Mouse (Mus musculus): Measurements from ENCODE around the gene Slc7a11. TPM values are rescaled to one million over a fixed set of nuclear protein-coding genes. Genes with fewer than 3 reads are reported as not detected.

Slc7a11 gene
- total and polyA plus RNA-seq, 3 experiments = 0.03 to 0.98 (median 0.38) TPM

- Histone ChIP-seq H3K4me1 (ENCODE audit: insufficient read depth, low read depth, low read length) (no peaks in the 10 kb centered on the region), H3K4me3 (ENCODE audit: low read depth, low read length) (no peak overlapping the region), H3K27me3 (ENCODE audit: insufficient read depth, low read length) (no peaks in the 10 kb centered on the region), H3K36me3 (replicated peaks) (no peaks in the 10 kb centered on the region), H3K9me3 (replicated peaks) (no peaks in the 10 kb centered on the region)
- no peak for DNase-seq (ENCODE audit: low spot score)
- TF ChIP-seq TAL1 (conservative IDR thresholded peaks at IDR 0.05; ENCODE audit: low read depth, low read length) (no peak), GATA1 (IDR thresholded peaks at IDR 0.05; ENCODE audit: borderline replicate concordance, low read length) (no peak), CTCF (IDR thresholded peaks at IDR 0.05; ENCODE audit: low read depth, low read length) (no peak), GATA2 (IDR thresholded peaks at IDR 0.05; ENCODE audit: borderline replicate concordance, low read depth, low read length) (no peak), POLR2AphosphoS5 (IDR thresholded peaks at IDR 0.05; ENCODE audit: insufficient replicate concordance, low read depth, low read length) (no peak)
- ATAC-seq (ENCODE audit: extremely low read depth, insufficient number of reproducible peaks, low FRiP score, poor library complexity, severe bottlenecking) = no peak
Observed at GRCm38 (mm10) chr3:50307339-50308327, 135.8 kb downstream of the Slc7a11 start.

- no peak for DNase-seq (ENCODE audit: low spot score)
- no peaks in the 10 kb centered on the region for H3K27me3 ChIP-seq (ENCODE audit: insufficient read depth, low read length)
- H3K4me1 ChIP-seq (ENCODE audit: insufficient read depth, low read depth, low read length) = no peaks in the 10 kb centered on the region
- H3K4me3 ChIP-seq (ENCODE audit: low read depth, low read length) = no peak overlapping the region
- no peaks in the 10 kb centered on the region for H3K9me3 ChIP-seq (replicated peaks)
- no peaks in the 10 kb centered on the region for H3K36me3 ChIP-seq (replicated peaks)
- ATAC-seq (ENCODE audit: extremely low read depth, insufficient number of reproducible peaks, low FRiP score, poor library complexity, severe bottlenecking) = no peak
- no peak for TF ChIP-seq GATA2 (IDR thresholded peaks at IDR 0.05; ENCODE audit: borderline replicate concordance, low read depth, low read length)
- no peak for TF ChIP-seq POLR2AphosphoS5 (IDR thresholded peaks at IDR 0.05; ENCODE audit: insufficient replicate concordance, low read depth, low read length)
- no peak for TF ChIP-seq CTCF (IDR thresholded peaks at IDR 0.05; ENCODE audit: low read depth, low read length)
- TF ChIP-seq TAL1 (conservative IDR thresholded peaks at IDR 0.05; ENCODE audit: low read depth, low read length) = no peak
- no peak for TF ChIP-seq GATA1 (IDR thresholded peaks at IDR 0.05; ENCODE audit: borderline replicate concordance, low read length)
Observed at GRCm38 (mm10) chr3:50306334-50306733, 137.1 kb downstream of the Slc7a11 start.

GRCm38 (mm10) chr3:50304137-50304536, 139.3 kb downstream of the Slc7a11 start:
- H3K4me1 ChIP-seq (ENCODE audit: insufficient read depth, low read depth, low read length) = no peaks in the 10 kb centered on the region
- no peaks in the 10 kb centered on the region for H3K36me3 ChIP-seq (replicated peaks)
- H3K4me3 ChIP-seq (ENCODE audit: low read depth, low read length) = no peak overlapping the region
- TF ChIP-seq TAL1 (conservative IDR thresholded peaks at IDR 0.05; ENCODE audit: low read depth, low read length) (no peak), CTCF (IDR thresholded peaks at IDR 0.05; ENCODE audit: low read depth, low read length) (no peak), GATA1 (IDR thresholded peaks at IDR 0.05; ENCODE audit: borderline replicate concordance, low read length) (no peak), GATA2 (IDR thresholded peaks at IDR 0.05; ENCODE audit: borderline replicate concordance, low read depth, low read length) (no peak), POLR2AphosphoS5 (IDR thresholded peaks at IDR 0.05; ENCODE audit: insufficient replicate concordance, low read depth, low read length) (no peak)
- ATAC-seq (ENCODE audit: extremely low read depth, insufficient number of reproducible peaks, low FRiP score, poor library complexity, severe bottlenecking) (no peak), DNase-seq (ENCODE audit: low spot score) (no peak)
- H3K27me3 ChIP-seq (ENCODE audit: insufficient read depth, low read length) = no peaks in the 10 kb centered on the region
- H3K9me3 ChIP-seq (replicated peaks) = 0 out of 2 replicates have a peak, but pooled peaks cover 2% of the 10 kb centered on the region

- Histone ChIP-seq H3K36me3 (replicated peaks) (no peaks in the 10 kb centered on the region), H3K9me3 (replicated peaks) (0 out of 2 replicates have a peak, but pooled peaks cover 2% of the 10 kb centered on the region), H3K4me1 (ENCODE audit: insufficient read depth, low read depth, low read length) (no peaks in the 10 kb centered on the region), H3K27me3 (ENCODE audit: insufficient read depth, low read length) (no peaks in the 10 kb centered on the region), H3K4me3 (ENCODE audit: low read depth, low read length) (no peak overlapping the region)
- no peak for TF ChIP-seq GATA1 (IDR thresholded peaks at IDR 0.05; ENCODE audit: borderline replicate concordance, low read length)
- TF ChIP-seq TAL1 (conservative IDR thresholded peaks at IDR 0.05; ENCODE audit: low read depth, low read length) = no peak
- TF ChIP-seq GATA2 (IDR thresholded peaks at IDR 0.05; ENCODE audit: borderline replicate concordance, low read depth, low read length) = no peak
- TF ChIP-seq CTCF (IDR thresholded peaks at IDR 0.05; ENCODE audit: low read depth, low read length) = no peak
- no peak for TF ChIP-seq POLR2AphosphoS5 (IDR thresholded peaks at IDR 0.05; ENCODE audit: insufficient replicate concordance, low read depth, low read length)
- DNase-seq (ENCODE audit: low spot score) = no peak
- ATAC-seq (ENCODE audit: extremely low read depth, insufficient number of reproducible peaks, low FRiP score, poor library complexity, severe bottlenecking) = no peak
Observed at GRCm38 (mm10) chr3:50302648-50303047, 140.8 kb downstream of the Slc7a11 start.

GRCm38 (mm10) chr3:50300952-50301303, 142.5 kb downstream of the Slc7a11 start:
- DNase-seq (ENCODE audit: low spot score) = peak; percentile 1
- ATAC-seq (ENCODE audit: extremely low read depth, insufficient number of reproducible peaks, low FRiP score, poor library complexity, severe bottlenecking) = no peak
- Histone ChIP-seq H3K36me3 (replicated peaks) (no peaks in the 10 kb centered on the region), H3K27me3 (ENCODE audit: insufficient read depth, low read length) (no peaks in the 10 kb centered on the region), H3K9me3 (replicated peaks) (0 out of 2 replicates have a peak, but pooled peaks cover 4% of the 10 kb centered on the region), H3K4me1 (ENCODE audit: insufficient read depth, low read depth, low read length) (no peaks in the 10 kb centered on the region), H3K4me3 (ENCODE audit: low read depth, low read length) (no peak overlapping the region)
- peak; percentile 18; the same call in 1 of the 2 replicates for TF ChIP-seq CTCF (IDR thresholded peaks at IDR 0.05; ENCODE audit: low read depth, low read length)
- no peak for TF ChIP-seq GATA1 (IDR thresholded peaks at IDR 0.05; ENCODE audit: borderline replicate concordance, low read length)
